Mouse (Mus musculus) ES-Bruce4 (cell line): ENCODE data around the gene Gbp3.

ENCODE experiments used
- CTCF ChIP-seq: IDR thresholded peaks from one replicate; pipeline ENCODE4 v1.8.1; 2011; ENCODE audit warnings: low read depth, low read length
- EP300 ChIP-seq: IDR thresholded peaks from 2 replicates; pipeline ENCODE4 v1.6.1; 2011; ENCODE audit warnings: low read depth, low read length; ENCODE audit not compliant: insufficient read depth
- POLR2A ChIP-seq: IDR thresholded peaks from one replicate; pipeline ENCODE4 v1.8.1; 2011; ENCODE audit warnings: low read length; ENCODE audit not compliant: insufficient read depth

DNA sequence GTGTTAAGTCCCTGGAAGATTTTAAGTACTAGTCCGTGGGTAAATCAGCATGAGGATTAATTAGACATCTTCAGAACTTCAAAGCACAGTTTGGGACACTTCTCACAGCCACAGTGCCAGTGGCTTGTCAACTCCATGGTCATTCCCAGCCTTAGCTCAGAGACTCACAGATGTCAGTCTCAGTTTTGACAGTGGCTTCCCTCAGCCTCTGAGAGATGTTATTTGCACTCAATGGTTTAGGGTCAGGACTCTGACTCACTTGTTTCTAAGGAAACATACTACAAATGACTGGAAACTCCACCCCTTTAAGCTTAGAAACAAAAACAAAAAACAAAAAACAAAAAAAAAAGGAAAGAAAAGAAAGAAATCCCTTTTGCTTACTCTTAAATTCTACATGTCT lies 59.8 kb downstream of the Gbp3 start:
- TF ChIP-seq POLR2A, result no peak
- TF ChIP-seq EP300, result no peak
- no peak for TF ChIP-seq CTCF
